Mouse (Mus musculus) heart, embryonic 10.5 days (tissue): Measurements from ENCODE around the gene Spdl1. TPM values are rescaled to one million over a fixed set of nuclear protein-coding genes. Genes with fewer than 3 reads are reported as not detected.

ENCODE experiments used
- DNase-seq: peaks from one replicate; pipeline ENCODE4 v3.0.0-alpha.2; 2017; ENCODE audit warnings: low spot score
- H3K27ac ChIP-seq: fragments of 300-500 bp; sonication (generic); 2 replicates; pipeline ENCODE4 v1.5.1; 2016; ENCODE audit warnings: mild to moderate bottlenecking
- H3K27me3 ChIP-seq: fragments of 300-500 bp; sonication (generic); 2 replicates; pipeline ENCODE4 v1.6.1; 2016; ENCODE audit warnings: mild to moderate bottlenecking; ENCODE audit not compliant: poor library complexity, insufficient read depth, severe bottlenecking
- H3K36me3 ChIP-seq: fragments of 300-500 bp; sonication (generic); 2 replicates; pipeline ENCODE4 v1.6.1; 2016; ENCODE audit warnings: mild to moderate bottlenecking, moderate library complexity
- H3K4me1 ChIP-seq: fragments of 300-500 bp; sonication (generic); 2 replicates; pipeline ENCODE4 v1.6.1; 2016; ENCODE audit warnings: mild to moderate bottlenecking
- H3K4me3 ChIP-seq: fragments of 300-500 bp; sonication (generic); 2 replicates; pipeline ENCODE4 v1.5.1; 2016; ENCODE audit warnings: mild to moderate bottlenecking, moderate library complexity
- H3K9me3 ChIP-seq: fragments of 300-500 bp; sonication (generic); 2 replicates; pipeline ENCODE4 v1.6.1; 2016; ENCODE audit warnings: mild to moderate bottlenecking, moderate library complexity
- WGBS: fragments of 180-500 bp; shearing (Covaris S2); methylation state at CpG from one replicate; pipeline ENCODE4 v1.1.7; 2016; 5-methylcytosine and 5-hydroxymethylcytosine counted together
- polyA plus RNA-seq: library from polyadenylated mRNA; unstranded; fragments of >200 nt; fragmentation: Nextera tagmentation; extraction: Ambion mirVana; gene quantifications from 2 replicates; pipeline ENCODE4 v1.2.1, GENCODE M21; 2016

The Spdl1 gene
- polyA plus RNA-seq, 1 experiment from 2014 or later = 26.2 TPM

GRCm38 (mm10) chr11:34784864-34785263, 48.6 kb downstream of the Spdl1 start:
- no peak for DNase-seq
- Histone ChIP-seq H3K27me3 (peaks cover 4% of the 10 kb centered on the region; the same call in 1 of the 2 replicates), H3K27ac (no peak overlapping the region), H3K4me3 (no peak overlapping the region), H3K9me3 (no peaks in the 10 kb centered on the region), H3K36me3 (no peaks in the 10 kb centered on the region), H3K4me1 (no peaks in the 10 kb centered on the region)

DNA sequence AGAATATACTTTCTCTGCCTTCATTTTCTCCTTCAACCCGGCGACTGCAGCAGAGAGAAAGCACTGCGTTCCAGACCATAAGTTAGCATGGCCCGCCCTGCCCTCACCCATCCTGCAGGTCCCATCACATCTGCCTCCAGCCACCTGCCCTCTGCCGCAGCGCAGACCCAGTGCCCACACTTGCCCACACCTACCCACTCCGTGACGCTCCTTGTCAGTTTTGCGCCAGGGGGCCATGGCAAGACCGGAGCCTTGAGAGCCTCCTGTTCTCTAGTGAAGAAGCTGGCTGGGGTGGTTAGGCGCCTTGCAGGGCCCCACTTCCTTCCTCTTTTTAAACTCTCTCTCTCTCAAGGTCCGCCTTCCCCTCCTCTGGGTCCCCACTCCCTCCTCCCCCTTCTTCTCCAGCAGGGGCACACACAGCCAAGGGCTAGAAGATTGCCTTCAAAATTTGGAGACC, 49.8 kb downstream of the Spdl1 start, which contains the start of gene Dock2:
Dock2 (minus strand) TSS at position 306 of the 457 bp plus-strand sequence.
- H3K9me3 ChIP-seq = no peaks in the 10 kb centered on the region
- H3K4me3 ChIP-seq = no peak within 1 kb of the TSS
- no peak for DNase-seq
- no peaks in the 10 kb centered on the region for H3K4me1 ChIP-seq
- WGBS = 77% methylated on average over 12 of the region's 12 CpGs
- peaks cover 4% of the 10 kb centered on the region; the same call in 1 of the 2 replicates for H3K27me3 ChIP-seq
- no peak within 1 kb of the TSS for H3K27ac ChIP-seq
- H3K36me3 ChIP-seq = no peaks in the 10 kb centered on the region

DNA sequence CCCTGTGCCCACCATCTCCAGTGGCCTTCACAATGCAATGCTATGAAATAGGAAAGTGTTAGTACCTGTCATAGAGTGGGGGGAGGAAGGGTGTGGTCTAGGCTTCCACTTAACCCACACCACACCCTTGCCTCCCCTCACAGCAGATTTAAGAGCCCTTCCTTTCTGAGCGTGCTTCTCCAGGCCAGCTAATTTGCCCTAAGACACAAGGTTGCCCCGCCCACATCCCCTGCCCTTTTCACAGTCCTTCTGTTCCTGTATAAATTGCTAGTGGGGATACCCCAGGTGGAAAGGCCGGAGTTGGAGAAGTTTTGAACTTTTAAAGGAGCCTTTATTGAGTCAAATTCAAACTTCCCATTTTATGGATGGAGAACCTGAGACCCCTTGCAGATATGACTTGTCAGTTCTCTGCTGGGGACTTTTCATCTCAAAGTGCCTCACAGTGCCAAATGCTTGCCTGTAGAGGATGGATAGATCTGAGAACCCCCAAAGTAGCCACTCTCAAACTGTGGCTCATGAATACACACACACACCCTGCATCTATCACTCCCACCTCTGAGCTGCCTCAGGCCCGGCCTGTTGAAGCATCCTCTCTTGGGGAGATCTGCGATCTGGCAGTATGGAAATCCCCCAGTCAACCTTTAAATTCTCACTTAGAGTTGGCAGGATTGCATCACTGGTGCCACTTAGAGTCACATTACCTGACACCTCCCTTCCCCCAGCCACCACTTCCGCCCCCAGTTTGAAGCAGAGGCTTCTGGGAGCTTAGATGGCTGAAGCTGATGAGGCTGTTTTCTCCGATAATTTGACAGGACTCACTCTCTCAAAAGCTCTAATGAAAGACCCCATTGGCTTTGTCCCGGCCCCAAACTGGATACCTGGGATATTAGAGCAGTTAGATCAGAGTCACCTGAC, 50.7 kb downstream of the Spdl1 start:
- WGBS = 73% methylated on average over 8 of the region's 8 CpGs

GRCm38 (mm10) chr11:34780786-34781185, 52.7 kb downstream of the Spdl1 start:
- no peak for DNase-seq
- Histone ChIP-seq H3K27me3 (peaks cover 4% of the 10 kb centered on the region; the same call in 1 of the 2 replicates), H3K9me3 (no peaks in the 10 kb centered on the region), H3K4me1 (no peaks in the 10 kb centered on the region), H3K36me3 (no peaks in the 10 kb centered on the region), H3K27ac (no peak overlapping the region), H3K4me3 (no peak overlapping the region)
- 81% methylated on average over 2 of the region's 2 CpGs for WGBS

More for the DNA sequence above, 50.7 kb downstream of the Spdl1 start:
- no peak for DNase-seq
- Histone ChIP-seq H3K4me1 (no peaks in the 10 kb centered on the region), H3K36me3 (no peaks in the 10 kb centered on the region), H3K9me3 (no peaks in the 10 kb centered on the region), H3K27me3 (peaks cover 4% of the 10 kb centered on the region; the same call in 1 of the 2 replicates), H3K4me3 (no peak overlapping the region), H3K27ac (no peak overlapping the region)

- no peaks in the 10 kb centered on the region for H3K36me3 ChIP-seq
- H3K4me1 ChIP-seq = no peaks in the 10 kb centered on the region
- DNase-seq = no peak
- no peak overlapping the region for H3K27ac ChIP-seq
- WGBS = 87% methylated on average over 4 of the region's 4 CpGs
- peaks cover 4% of the 10 kb centered on the region; the same call in 1 of the 2 replicates for H3K27me3 ChIP-seq
- H3K9me3 ChIP-seq = no peaks in the 10 kb centered on the region
- H3K4me3 ChIP-seq = no peak overlapping the region
Measured at GRCm38 (mm10) chr11:34779966-34780365, 53.5 kb downstream of the Spdl1 start.

DNA sequence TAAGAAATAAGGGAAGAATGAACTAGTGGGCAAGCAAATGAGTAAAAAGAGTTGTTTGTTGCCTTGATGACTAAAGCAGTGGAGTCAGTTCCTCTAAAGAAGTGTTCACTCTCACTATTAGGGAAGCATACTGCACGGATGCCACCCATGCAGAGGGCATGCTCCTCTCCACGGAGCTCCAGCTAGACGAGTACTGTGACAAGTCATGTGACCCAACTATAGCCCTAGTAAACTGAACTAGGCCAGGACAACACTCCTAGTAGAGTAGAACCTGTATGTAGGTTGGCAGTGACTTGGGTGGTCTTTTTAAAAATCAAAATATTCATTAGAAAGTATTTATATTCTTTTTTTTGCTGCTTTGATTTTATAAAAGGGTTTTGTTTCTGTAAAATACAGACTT, 55.1 kb downstream of the Spdl1 start:
- Histone ChIP-seq H3K27me3 (peaks cover under 1% of the 10 kb centered on the region; the same call in 1 of the 2 replicates), H3K27ac (no peak overlapping the region), H3K4me1 (no peaks in the 10 kb centered on the region), H3K9me3 (no peaks in the 10 kb centered on the region), H3K36me3 (no peaks in the 10 kb centered on the region), H3K4me3 (no peak overlapping the region)
- 76% methylated on average over 3 of the region's 3 CpGs for WGBS
- no peak for DNase-seq

DNA sequence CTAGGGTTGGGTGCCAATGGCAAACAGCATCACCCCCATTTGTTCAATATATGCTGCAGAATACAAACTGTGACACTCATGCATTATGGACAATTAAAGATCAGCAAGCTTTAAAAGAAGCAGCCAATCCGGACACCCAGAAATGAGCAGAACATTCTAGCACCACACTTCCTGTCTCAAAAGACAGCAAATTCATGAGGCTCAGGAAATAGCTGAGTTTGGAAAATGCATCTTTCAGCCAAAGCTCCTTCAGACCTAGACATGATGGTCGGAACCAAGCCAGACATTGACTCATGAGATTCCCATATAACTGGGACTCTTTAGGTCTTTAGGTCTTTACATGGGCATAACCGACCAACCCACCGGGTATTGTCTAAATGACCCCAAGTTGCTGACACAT, 55.9 kb downstream of the Spdl1 start:
- Histone ChIP-seq H3K4me1 (no peaks in the 10 kb centered on the region), H3K9me3 (0 out of 2 replicates have a peak, but pooled peaks cover 3% of the 10 kb centered on the region), H3K27ac (no peak overlapping the region), H3K27me3 (no peaks in the 10 kb centered on the region), H3K36me3 (no peaks in the 10 kb centered on the region), H3K4me3 (no peak overlapping the region)
- DNase-seq = no peak
- WGBS = 82% methylated on average over 4 of the region's 4 CpGs

DNA sequence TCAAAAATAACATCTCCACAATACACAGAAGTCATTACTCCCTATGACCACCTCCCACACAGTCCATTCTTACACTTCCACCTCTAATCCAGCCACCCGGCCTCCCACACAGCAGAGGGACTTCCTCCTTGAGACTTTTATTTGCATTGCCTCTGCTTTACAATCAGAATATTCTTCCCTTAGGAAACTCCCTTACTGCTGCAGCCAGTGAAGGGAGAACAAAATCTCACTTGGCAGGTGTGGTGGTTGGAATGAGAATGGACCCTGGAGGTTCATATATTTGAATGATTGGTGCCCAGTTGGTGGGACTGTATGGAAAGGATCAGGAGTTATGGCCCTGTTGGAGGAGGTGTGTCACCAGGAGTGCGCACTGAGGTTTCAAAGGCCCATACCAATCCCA, 57.4 kb downstream of the Spdl1 start:
- 68% methylated on average over 2 of the region's 2 CpGs for WGBS

DNA sequence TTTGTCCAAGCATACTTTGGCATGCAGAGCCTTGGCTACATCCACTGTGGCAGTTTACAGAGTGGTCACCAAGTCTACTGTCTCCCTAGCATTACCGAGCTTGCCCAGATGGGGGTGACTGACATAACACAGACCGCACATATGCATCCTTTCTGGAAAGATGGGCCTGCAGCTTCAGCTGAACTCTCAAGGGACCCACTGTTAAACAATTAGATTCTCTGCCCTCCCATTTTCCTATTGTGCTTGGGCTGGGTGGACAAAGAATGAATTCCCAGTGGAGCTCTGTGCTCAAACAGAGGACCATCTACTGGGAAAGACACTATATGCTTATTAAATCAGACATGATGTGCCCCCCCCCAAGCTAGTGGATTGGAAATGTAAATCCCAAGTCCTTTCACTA, 58.8 kb downstream of the Spdl1 start:
- Histone ChIP-seq H3K36me3 (no peaks in the 10 kb centered on the region), H3K27me3 (no peaks in the 10 kb centered on the region), H3K4me1 (peaks cover 6% of the 10 kb centered on the region; the same call in 1 of the 2 replicates), H3K27ac (no peak overlapping the region), H3K9me3 (0 out of 2 replicates have a peak, but pooled peaks cover 4% of the 10 kb centered on the region), H3K4me3 (no peak overlapping the region)
- DNase-seq = no peak
- 73% methylated on average over 2 of the region's 2 CpGs for WGBS

More for the DNA sequence above, 57.4 kb downstream of the Spdl1 start:
- H3K27me3 ChIP-seq = no peaks in the 10 kb centered on the region
- H3K4me1 ChIP-seq = peaks cover 4% of the 10 kb centered on the region; the same call in 1 of the 2 replicates
- no peak overlapping the region for H3K4me3 ChIP-seq
- no peak for DNase-seq
- H3K36me3 ChIP-seq = no peaks in the 10 kb centered on the region
- 0 out of 2 replicates have a peak, but pooled peaks cover 4% of the 10 kb centered on the region for H3K9me3 ChIP-seq
- no peak overlapping the region for H3K27ac ChIP-seq

GRCm38 (mm10) chr11:34773304-34773895, 60.0 kb downstream of the Spdl1 start:
- Histone ChIP-seq H3K27me3 (no peaks in the 10 kb centered on the region), H3K9me3 (0 out of 2 replicates have a peak, but pooled peaks cover 4% of the 10 kb centered on the region), H3K4me1 (peaks cover 6% of the 10 kb centered on the region; the same call in 1 of the 2 replicates), H3K36me3 (no peaks in the 10 kb centered on the region), H3K4me3 (no peak overlapping the region), H3K27ac (no peak overlapping the region)
- 84% methylated on average over 9 of the region's 9 CpGs for WGBS
- DNase-seq = no peak

- Histone ChIP-seq H3K4me1 (peaks cover 6% of the 10 kb centered on the region; the same call in 1 of the 2 replicates), H3K9me3 (0 out of 2 replicates have a peak, but pooled peaks cover 4% of the 10 kb centered on the region), H3K27me3 (no peaks in the 10 kb centered on the region), H3K4me3 (no peak overlapping the region), H3K27ac (no peak overlapping the region), H3K36me3 (no peaks in the 10 kb centered on the region)
- WGBS = 67% methylated on average over 12 of the region's 12 CpGs
- no peak for DNase-seq
Measured at GRCm38 (mm10) chr11:34771221-34771986, 62.0 kb downstream of the Spdl1 start.

DNA sequence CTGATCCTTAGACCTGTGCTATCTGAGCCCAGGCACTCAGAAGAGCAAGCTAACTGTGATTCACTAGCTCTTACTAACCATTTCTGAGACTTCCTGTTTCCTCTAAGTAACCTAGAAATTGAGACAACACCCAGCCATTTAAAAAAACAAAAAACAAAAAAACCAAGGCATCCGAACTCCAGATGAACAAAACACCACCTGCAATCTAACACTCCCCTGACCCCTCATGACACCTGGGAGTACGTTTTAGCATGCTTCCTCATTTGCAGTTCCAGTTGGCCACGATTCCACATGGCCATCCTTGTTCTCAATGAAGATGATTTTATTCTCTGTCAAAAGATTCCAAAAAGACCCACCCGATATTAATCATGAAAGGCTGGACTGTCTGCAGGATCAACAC, 62.8 kb downstream of the Spdl1 start:
- DNase-seq = no peak
- H3K27ac ChIP-seq = no peak overlapping the region
- peaks cover 6% of the 10 kb centered on the region; the same call in 1 of the 2 replicates for H3K4me1 ChIP-seq
- no peaks in the 10 kb centered on the region for H3K36me3 ChIP-seq
- H3K9me3 ChIP-seq = 0 out of 2 replicates have a peak, but pooled peaks cover 4% of the 10 kb centered on the region
- H3K27me3 ChIP-seq = no peaks in the 10 kb centered on the region
- no peak overlapping the region for H3K4me3 ChIP-seq
- 65% methylated on average over 4 of the region's 4 CpGs for whole genome bisulfite sequencing
